Comparison of ENCODE assay signal across 8 mouse cellular contexts in genomic region chr10:122912701-122913368, GRCm38 (mm10).
A peak's percentile ranks its signal among the peaks of the same experiment; 100 is the strongest.
DNase-seq lines count a peak whose midpoint lies in the region; ATAC-seq and TF ChIP-seq lines count a peak whose summit lies in the region.

No protein-coding gene starts in this region.

- DNase-seq in adipocyte (ENCODE audit: low spot score), result peak; percentile 89
- peak; percentile 84 for DNase-seq in gastrocnemius, adult 18-20 months (ENCODE audit: low spot score)
- peak; percentile 75 to 88 for DNase-seq in layer of hippocampus, postnatal 14 days (ENCODE audit: low spot score in 2 of 2)
- DNase-seq in retina, embryonic 14.5 days (ENCODE audit: low spot score), result peak; percentile 55
- peak; percentile 79 to 81 for DNase-seq in urinary bladder, postnatal 4 days (ENCODE audit: low spot score in 2 of 2)

- ATAC-seq in hindbrain, embryonic 12.5 days (ENCODE audit: low FRiP score), result peak; percentile 75
- ATAC-seq in lung, embryonic 16.5 days (ENCODE audit: low read depth), result peak; percentile 90

- H3K9me3 ChIP-seq in hindbrain, embryonic 12.5 days (replicated peaks), result no peaks in the 10 kb centered on the region
- H3K9me3 ChIP-seq in lung, embryonic 16.5 days (ENCODE audit: control insufficient read depth, low read length), result no peaks in the 10 kb centered on the region

- no peaks in the 10 kb centered on the region for H3K27me3 ChIP-seq in hindbrain, embryonic 12.5 days
- H3K27me3 ChIP-seq in lung, embryonic 16.5 days (ENCODE audit: control insufficient read depth, insufficient read depth, low read depth, low read length), result no peaks in the 10 kb centered on the region

- no peak for TF ChIP-seq CTCF in cortical plate, adult 2 months (IDR thresholded peaks at IDR 0.05; ENCODE audit: extremely low read depth, insufficient read depth, low read length)

- H3K4me1 ChIP-seq in cortical plate, adult 2 months (ENCODE audit: control insufficient read depth, insufficient read depth, low read length), result peaks cover 8% of the 10 kb centered on the region
- peaks cover 28% of the 10 kb centered on the region for H3K4me1 ChIP-seq in hindbrain, embryonic 12.5 days
- peaks cover 31% of the 10 kb centered on the region for H3K4me1 ChIP-seq in lung, embryonic 16.5 days (replicated peaks; ENCODE audit: control insufficient read depth, insufficient read depth, low read length)

- peak overlapping the region; percentile 52; the same call in 1 of the 2 replicates for H3K27ac ChIP-seq in cortical plate, adult 2 months (ENCODE audit: insufficient read depth, low read length)
- H3K27ac ChIP-seq in hindbrain, embryonic 12.5 days, result peak overlapping the region; percentile 90
- peak overlapping the region; percentile 98 for H3K27ac ChIP-seq in lung, embryonic 16.5 days (ENCODE audit: low read length)

- H3K4me2 ChIP-seq in hindbrain, embryonic 12.5 days (replicated peaks), result peak overlapping the region; percentile 21; the same call in 1 of the 2 replicates
- peak overlapping the region; percentile 51 for H3K4me2 ChIP-seq in lung, embryonic 16.5 days (ENCODE audit: low read depth, low read length)

- 0 out of 2 replicates have a peak overlapping the region, but pooled peaks have one; percentile 23 for H3K9ac ChIP-seq in hindbrain, embryonic 12.5 days
- H3K9ac ChIP-seq in lung, embryonic 16.5 days (ENCODE audit: low read length), result peak overlapping the region; percentile 59

- peak; percentile 22; the same call in 1 of the 2 replicates for TF ChIP-seq POLR2A in cortical plate, adult 2 months (IDR thresholded peaks at IDR 0.05; ENCODE audit: extremely low read depth, insufficient read depth, low read length)

- WGBS in hindbrain, embryonic 12.5 days, result 14% methylated on average over 19 of the region's 19 CpGs
- WGBS in lung, embryonic 16.5 days, result 6% methylated on average over 19 of the region's 19 CpGs

- no peaks in the 10 kb centered on the region for H3K36me3 ChIP-seq in hindbrain, embryonic 12.5 days
- no peaks in the 10 kb centered on the region for H3K36me3 ChIP-seq in lung, embryonic 16.5 days (ENCODE audit: control insufficient read depth, insufficient read depth, low read length)

- H3K4me3 ChIP-seq in cortical plate, adult 2 months (ENCODE audit: insufficient read depth, low read length), result no peak overlapping the region
- no peak overlapping the region for H3K4me3 ChIP-seq in hindbrain, embryonic 12.5 days
- H3K4me3 ChIP-seq in lung, embryonic 16.5 days (ENCODE audit: low read length), result peak overlapping the region; percentile 13
